Mouse (Mus musculus) lung, postnatal 14 days (tissue): ENCODE measurements around the gene Fbxo30.

Experiments
- DNase-seq: peaks from one replicate; pipeline ENCODE4 v3.0.0; 2021

Gene Fbxo30

DNA sequence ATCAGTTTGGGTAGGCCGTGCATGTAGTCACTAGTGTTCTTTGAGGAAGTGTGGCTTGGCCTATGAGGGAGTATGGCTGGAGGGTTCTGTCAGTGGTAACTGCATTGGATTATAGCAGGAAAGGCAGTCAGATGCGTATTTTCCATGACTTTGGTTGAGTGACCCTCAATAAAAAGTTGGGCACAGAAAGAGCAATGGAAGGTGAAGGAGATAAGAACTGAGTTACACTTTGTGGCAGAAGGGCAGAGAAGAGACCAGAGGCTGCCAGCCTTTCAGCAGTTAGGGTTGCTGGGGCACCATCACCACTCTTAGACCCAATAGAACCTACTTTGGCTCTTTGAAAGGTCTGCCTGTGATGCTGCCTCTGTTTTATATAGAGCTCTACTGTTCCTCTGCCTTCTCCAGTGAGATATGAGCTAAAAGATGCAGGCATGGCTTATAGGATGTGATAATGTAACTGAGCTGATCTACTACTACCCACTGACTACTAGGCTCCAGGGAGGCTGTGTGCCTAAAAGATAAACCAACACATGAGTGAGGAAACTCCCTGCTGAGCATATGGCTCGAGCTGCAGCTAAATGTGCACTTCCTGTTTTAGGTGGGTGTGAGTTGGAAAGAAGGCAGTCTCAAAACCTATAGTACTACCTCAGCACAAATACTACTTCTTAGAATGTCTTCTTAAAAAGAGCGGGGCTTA lies 42.2 kb downstream of the Fbxo30 start:
- no peak for DNase-seq

DNA sequence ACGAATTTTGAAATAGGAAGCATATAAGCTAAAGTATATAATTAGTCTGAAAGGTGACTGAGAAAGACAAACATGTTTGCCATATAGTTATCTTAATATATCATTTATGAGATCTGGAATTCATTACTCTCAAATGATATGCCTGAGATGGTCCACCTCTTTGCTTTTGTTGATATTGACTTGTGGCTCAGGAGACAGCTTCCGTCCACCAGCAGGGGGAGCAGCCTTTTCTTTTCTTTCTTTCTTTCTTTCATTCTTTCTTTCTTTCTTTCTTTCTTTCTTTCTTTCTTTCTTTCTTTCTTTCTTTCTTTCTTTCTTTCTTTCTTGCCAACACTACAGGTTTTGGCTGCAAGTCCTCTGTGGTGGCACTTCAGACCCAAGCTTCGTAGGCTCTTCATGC lies 45.4 kb downstream of the Fbxo30 start:
- DNase-seq = no peak

DNA sequence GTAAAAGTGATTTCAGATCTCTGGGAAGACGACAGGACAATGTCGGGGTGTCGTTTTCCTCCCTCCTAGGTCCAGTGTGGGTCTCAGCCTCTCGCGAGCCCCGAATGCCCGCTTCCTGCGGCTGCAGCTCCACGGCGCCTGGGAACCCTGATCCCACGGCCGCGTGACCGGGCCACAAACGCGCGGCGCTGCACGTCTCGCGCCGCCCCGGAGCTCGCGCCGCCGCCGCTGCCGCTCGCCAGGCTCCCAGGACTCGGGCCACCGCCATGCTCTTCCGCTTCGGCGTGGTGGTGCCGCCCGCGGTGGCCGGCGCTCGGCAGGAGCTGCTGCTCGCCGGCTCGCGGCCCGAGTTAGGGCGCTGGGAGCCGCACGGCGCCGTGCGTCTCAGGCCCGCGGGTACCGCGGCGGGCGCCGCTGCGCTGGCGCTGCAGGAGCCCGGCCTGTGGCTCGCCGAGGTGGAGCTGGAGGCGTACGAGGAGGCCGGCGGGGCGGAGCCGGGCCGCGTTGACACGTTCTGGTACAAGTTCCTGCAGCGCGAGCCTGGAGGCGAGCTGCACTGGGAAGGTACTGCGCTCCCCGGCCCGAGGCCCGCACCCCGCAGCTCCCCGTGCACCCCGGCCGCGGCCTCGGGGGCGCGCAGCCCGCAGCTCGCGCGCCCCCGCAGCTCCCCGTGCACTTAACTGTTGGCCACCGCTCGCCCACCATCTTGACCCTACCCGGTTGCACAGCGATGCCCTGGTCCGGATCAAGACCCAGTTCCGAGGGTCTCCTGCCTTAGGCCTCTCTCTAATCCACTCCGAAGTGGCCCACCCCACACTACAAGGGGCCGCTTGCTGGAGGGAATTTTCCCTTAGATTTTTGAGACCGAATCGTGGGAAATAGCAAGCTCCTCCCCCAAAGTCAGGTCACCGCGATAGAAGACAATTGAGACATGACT lies 62.3 kb downstream of the Fbxo30 start, which contains the start of gene Epm2a:
Epm2a (plus strand) TSS at position 200 of the 937 bp plus-strand sequence.
- peak; percentile 86 for DNase-seq

DNA sequence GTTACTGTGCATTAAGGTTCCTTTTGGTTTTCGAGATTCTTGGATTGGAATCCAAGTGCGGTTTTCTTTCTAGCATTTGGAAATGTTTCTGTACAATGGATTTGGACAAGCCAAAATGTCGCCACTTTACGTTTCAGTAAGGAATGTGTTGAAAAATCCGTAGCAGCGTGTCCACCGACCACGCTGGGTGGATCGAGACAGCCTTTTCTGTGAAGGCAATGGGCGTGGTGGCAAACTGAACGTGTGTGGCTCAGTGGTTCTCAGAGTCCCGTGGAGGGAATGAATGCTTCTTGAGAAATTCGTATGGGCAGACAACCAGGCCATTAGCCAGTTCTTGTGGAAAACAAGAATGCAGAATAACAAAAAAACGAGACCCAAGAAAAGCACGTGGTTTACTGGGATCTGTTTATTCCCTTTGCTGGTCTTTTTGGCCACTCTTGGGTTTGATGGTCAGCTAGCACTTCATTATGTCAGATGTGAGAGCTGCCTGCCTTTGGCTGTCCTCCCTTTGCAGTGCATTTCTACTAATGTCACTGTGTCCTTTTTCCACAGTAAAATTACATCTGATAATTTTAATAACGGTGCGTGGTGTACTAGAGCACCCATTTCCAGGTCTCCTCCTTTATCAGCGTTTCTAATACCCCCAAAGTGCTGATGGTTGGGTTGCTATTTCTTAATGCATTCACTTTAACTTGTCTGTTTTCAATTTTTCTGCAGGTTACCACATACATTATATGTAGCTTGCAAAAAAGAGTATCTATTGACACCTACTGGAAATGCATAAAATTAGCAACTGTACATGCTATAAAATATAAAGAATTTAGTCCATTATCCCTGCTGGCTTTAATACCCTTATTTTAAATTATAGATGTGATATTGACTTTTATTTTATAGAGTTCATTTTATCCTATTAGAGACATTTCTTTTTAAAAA lies 63.7 kb downstream of the Fbxo30 start:
- peak; percentile 32 for DNase-seq
